Mouse (Mus musculus) heart, postnatal 0 days (tissue): ENCODE results near the gene Ptgis.

Experiments
- CTCF ChIP-seq: IDR thresholded peaks from 2 replicates; pipeline ENCODE4 v1.5.1; 2016; ENCODE audit warnings: antibody characterized with exemption, control low read depth, low read depth
- EP300 ChIP-seq: IDR thresholded peaks from 2 replicates; pipeline ENCODE4 v1.6.1; 2016; ENCODE audit warnings: antibody characterized with exemption, low read depth

DNA sequence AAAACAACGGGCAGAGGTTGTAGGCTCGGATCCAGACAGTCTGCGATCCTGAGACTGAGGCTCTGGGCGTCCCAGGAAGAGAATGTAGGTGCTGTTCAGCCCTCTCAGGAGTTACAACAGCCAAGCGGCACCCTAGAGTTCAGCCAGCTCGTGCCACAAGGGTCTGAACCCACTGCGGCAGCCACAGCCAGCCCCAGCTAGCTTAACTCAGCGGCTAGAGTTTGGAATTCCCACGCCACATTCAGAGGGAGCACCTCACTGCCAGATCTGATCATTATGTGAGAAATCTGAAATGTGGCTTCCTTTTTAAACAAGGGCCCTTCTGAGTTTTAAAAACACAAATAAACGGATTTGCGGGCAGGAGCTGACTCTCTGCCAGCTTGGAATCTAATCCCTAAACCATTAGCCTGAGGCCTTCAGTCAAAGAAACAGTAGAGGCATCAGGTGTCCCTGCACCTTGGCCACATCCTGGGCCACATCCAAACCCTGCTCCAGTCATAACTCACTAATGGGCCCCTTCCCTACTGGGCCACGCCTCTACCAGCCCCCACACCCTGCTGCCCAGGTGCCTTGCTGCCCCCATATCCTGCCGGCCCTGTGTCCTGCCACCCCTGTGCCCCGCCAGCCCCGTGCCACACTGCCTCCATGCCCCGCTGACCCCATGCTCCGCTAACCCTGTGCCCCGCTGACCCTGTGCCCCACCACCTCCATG lies 34.3 kb downstream of the Ptgis start:
- TF ChIP-seq CTCF = no peak
- no peak for TF ChIP-seq EP300
